Mouse (Mus musculus) embryo, embryonic 11 days (tissue): ENCODE data around the gene Ring1.
A peak's percentile ranks its signal among the peaks of the same experiment; 100 is the strongest.

Experiments
- DNase-seq: peaks from one replicate; pipeline ENCODE4 v3.0.0-alpha.2; 2015

The Ring1 gene

GRCm38 (mm10) chr17:33991788-33992664 is 32.5 kb downstream of the Ring1 start:
- peak; percentile 88 for DNase-seq

GRCm38 (mm10) chr17:33982136-33982535 is 42.3 kb downstream of the Ring1 start:
- DNase-seq: peak; percentile 60

GRCm38 (mm10) chr17:33981192-33981909 is 43.1 kb downstream of the Ring1 start:
- peak; percentile 95 for DNase-seq

GRCm38 (mm10) chr17:33980181-33981035 is 44.1 kb downstream of the Ring1 start:
- DNase-seq: no peak

- DNase-seq: no peak
Observed at GRCm38 (mm10) chr17:33979512-33980050, 44.9 kb downstream of the Ring1 start.

GRCm38 (mm10) chr17:33978631-33979031 is 45.8 kb downstream of the Ring1 start:
- DNase-seq: peak; percentile 65

- no peak for DNase-seq
Observed at GRCm38 (mm10) chr17:33977861-33978557, 46.5 kb downstream of the Ring1 start.

- DNase-seq: no peak
Observed at GRCm38 (mm10) chr17:33973572-33973971, 50.9 kb downstream of the Ring1 start.

GRCm38 (mm10) chr17:33972691-33973090 is 51.8 kb downstream of the Ring1 start:
- DNase-seq: peak; percentile 72
